Mouse (Mus musculus) stomach, postnatal 0 days (tissue): Measurements from ENCODE around the gene Olfr148. TPM values are rescaled to one million over a fixed set of nuclear protein-coding genes. Genes with fewer than 3 reads are reported as not detected.

Source experiments
- ATAC-seq: fragments of 200-750 bp; cut with Nextera tagmentation; 2 replicates; pipeline ENCODE4 v1.8.0; 2017; ENCODE audit not compliant: low FRiP score, low TSS enrichment
- DNase-seq: peaks from one replicate; pipeline ENCODE4 v3.0.0-alpha.2; 2016; ENCODE audit warnings: low spot score
- H3K27ac ChIP-seq: fragments of 300-500 bp; sonication (generic); replicated peaks from 2 replicates; pipeline ENCODE4 v1.5.1; 2014; ENCODE audit warnings: mild to moderate bottlenecking, control low read depth
- H3K27me3 ChIP-seq: fragments of 300-500 bp; sonication (generic); 2 replicates; pipeline ENCODE4 v1.6.1; 2014; ENCODE audit warnings: low read length; ENCODE audit not compliant: control insufficient read depth, insufficient read depth
- H3K36me3 ChIP-seq: fragments of 300-500 bp; sonication (generic); 2 replicates; pipeline ENCODE4 v1.6.1; 2014; ENCODE audit warnings: low read length, mixed read lengths; ENCODE audit not compliant: control insufficient read depth, insufficient read depth
- H3K4me1 ChIP-seq: fragments of 300-500 bp; sonication (generic); replicated peaks from 2 replicates; pipeline ENCODE4 v1.6.1; 2014; ENCODE audit warnings: antibody characterized with exemption; ENCODE audit not compliant: control insufficient read depth, insufficient read depth
- H3K4me2 ChIP-seq: fragments of 300-500 bp; sonication (generic); replicated peaks from 2 replicates; pipeline ENCODE4 v1.6.1; 2014; ENCODE audit warnings: low read depth, mild to moderate bottlenecking, control low read depth, moderate library complexity
- H3K4me3 ChIP-seq: fragments of 300-500 bp; sonication (generic); 2 replicates; pipeline ENCODE4 v1.5.1; 2014; ENCODE audit warnings: low read depth, low read length, control low read depth
- H3K9ac ChIP-seq: fragments of 300-500 bp; sonication (generic); 2 replicates; pipeline ENCODE4 v1.6.1; 2014; ENCODE audit warnings: mild to moderate bottlenecking, low read length, control low read depth, mixed read lengths
- H3K9me3 ChIP-seq: fragments of 300-500 bp; sonication (generic); 2 replicates; pipeline ENCODE4 v1.6.1; 2016; ENCODE audit warnings: low read length; ENCODE audit not compliant: control insufficient read depth
- CTCF ChIP-seq: IDR thresholded peaks from 2 replicates; pipeline ENCODE4 v1.5.1; 2016; ENCODE audit warnings: antibody characterized with exemption, low read depth, mild to moderate bottlenecking, moderate library complexity
- EP300 ChIP-seq: optimal IDR thresholded peaks from 2 replicates; pipeline ENCODE3; 2016; ENCODE audit warnings: antibody characterized with exemption
- WGBS: fragments of 180-500 bp; shearing (Covaris S2); extraction: QIAGEN DNeasy Blood & Tissue Kit; methylation state at CpG from one replicate; pipeline ENCODE4 v1.1.7; 2014; 5-methylcytosine and 5-hydroxymethylcytosine counted together
- polyA plus RNA-seq: library from polyadenylated mRNA; unstranded; fragments of >200 nt; fragmentation: Nextera tagmentation; extraction: Ambion mirVana; gene quantifications from 2 replicates; pipeline ENCODE4 v1.2.1, GENCODE M21; 2015

Gene Olfr148
- polyA plus RNA-seq, 1 experiment from 2014 or later: not detected

DNA sequence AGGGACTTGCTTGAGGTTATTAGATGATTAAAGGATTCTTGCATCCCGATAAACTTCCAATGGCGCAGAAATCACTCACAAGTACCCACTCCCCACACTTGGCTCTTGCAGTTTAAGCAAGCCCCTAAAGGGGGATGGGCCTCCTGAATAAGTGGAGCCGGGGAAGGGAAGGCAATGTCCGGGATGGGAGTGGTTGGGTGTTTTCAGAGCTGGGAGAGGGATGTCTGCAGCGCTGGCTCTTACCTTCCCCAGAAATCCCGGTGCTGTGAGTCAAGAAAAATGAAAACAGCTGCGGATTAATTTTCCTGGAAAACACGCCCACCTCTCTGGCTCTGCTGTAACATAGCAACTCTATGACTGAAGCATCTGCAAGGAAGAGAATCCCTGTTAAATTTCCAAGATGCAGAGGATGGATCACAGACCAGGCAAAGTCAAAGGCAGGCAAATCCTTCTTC is 6.4 kb upstream of the Olfr148 start, which contains the start of gene AW551984:
Gene AW551984 (minus strand): TSS at position 405 of the 455 bp plus-strand sequence.
- no peaks in the 10 kb centered on the region for H3K36me3 ChIP-seq
- 0% methylated on average over 8 of the region's 8 CpGs for WGBS
- no peaks in the 10 kb centered on the region for H3K4me1 ChIP-seq
- ATAC-seq: peak; percentile 65; the same call in 1 of the 2 replicates
- 0 out of 2 replicates have a peak within 1 kb of the TSS, but pooled peaks have one; percentile 18 for H3K9ac ChIP-seq
- H3K27me3 ChIP-seq: no peaks in the 10 kb centered on the region
- no peaks in the 10 kb centered on the region for H3K9me3 ChIP-seq
- no peak for TF ChIP-seq EP300
- no peak for TF ChIP-seq CTCF
- H3K27ac ChIP-seq: no peak within 1 kb of the TSS
- peak; percentile 23 for DNase-seq
- peak within 1 kb of the TSS; percentile 34 for H3K4me3 ChIP-seq
- peak within 1 kb of the TSS; percentile 62 for H3K4me2 ChIP-seq

GRCm38 (mm10) chr9:39608497-39608896 is 2.0 kb upstream of the Olfr148 start:
- no peak overlapping the region for H3K4me3 ChIP-seq
- no peak overlapping the region for H3K9ac ChIP-seq
- H3K27ac ChIP-seq: no peak overlapping the region
- DNase-seq (no peak), ATAC-seq (no peak)
- H3K36me3 ChIP-seq: no peaks in the 10 kb centered on the region
- H3K4me1 ChIP-seq: no peaks in the 10 kb centered on the region
- TF ChIP-seq EP300 (no peak), CTCF (no peak)
- H3K9me3 ChIP-seq: no peaks in the 10 kb centered on the region
- H3K27me3 ChIP-seq: no peaks in the 10 kb centered on the region
- no peak overlapping the region for H3K4me2 ChIP-seq

- Histone ChIP-seq H3K4me3 (no peak overlapping the region), H3K9me3 (no peaks in the 10 kb centered on the region), H3K4me2 (no peak overlapping the region), H3K27ac (no peak overlapping the region), H3K27me3 (no peaks in the 10 kb centered on the region), H3K9ac (no peak overlapping the region), H3K4me1 (no peaks in the 10 kb centered on the region), H3K36me3 (no peaks in the 10 kb centered on the region)
- ATAC-seq (no peak), DNase-seq (no peak)
- WGBS: 58% methylated on average over 1 of the region's 1 CpGs
- TF ChIP-seq CTCF: peak; percentile 71
- TF ChIP-seq EP300: no peak
Observed at GRCm38 (mm10) chr9:39611953-39612352, 1.5 kb downstream of the Olfr148 start.

DNA sequence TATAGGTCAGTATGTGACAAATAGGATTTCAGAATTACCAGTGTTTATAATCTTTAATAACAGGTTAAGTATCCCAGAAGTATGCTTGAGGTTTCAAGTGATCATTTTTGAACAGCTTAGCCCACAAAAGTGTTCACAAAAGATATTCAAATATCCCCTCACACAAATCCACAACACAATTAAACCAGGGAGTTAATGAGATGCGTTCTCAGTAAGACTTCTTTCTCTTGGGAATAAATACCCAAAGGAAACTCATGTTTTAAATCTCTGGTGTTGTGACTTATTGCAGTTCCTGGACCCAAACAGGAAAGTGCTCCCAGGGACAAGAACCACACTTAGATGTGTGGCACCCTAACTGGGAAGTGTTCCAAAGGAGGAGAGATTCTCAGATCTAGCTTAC is 10.6 kb downstream of the Olfr148 start, which contains the start of gene Olfr960:
Gene Olfr960 (plus strand): TSS at position 301 of the 400 bp plus-strand sequence.
- DNase-seq (no peak), ATAC-seq (no peak)
- Histone ChIP-seq H3K9ac (no peak within 1 kb of the TSS), H3K9me3 (no peaks in the 10 kb centered on the region), H3K27me3 (no peaks in the 10 kb centered on the region), H3K4me1 (no peaks in the 10 kb centered on the region), H3K36me3 (no peaks in the 10 kb centered on the region), H3K27ac (no peak within 1 kb of the TSS), H3K4me3 (no peak within 1 kb of the TSS), H3K4me2 (no peak within 1 kb of the TSS)
- TF ChIP-seq EP300 (no peak), CTCF (no peak)
- 70% methylated on average over 1 of the region's 1 CpGs for WGBS

DNA sequence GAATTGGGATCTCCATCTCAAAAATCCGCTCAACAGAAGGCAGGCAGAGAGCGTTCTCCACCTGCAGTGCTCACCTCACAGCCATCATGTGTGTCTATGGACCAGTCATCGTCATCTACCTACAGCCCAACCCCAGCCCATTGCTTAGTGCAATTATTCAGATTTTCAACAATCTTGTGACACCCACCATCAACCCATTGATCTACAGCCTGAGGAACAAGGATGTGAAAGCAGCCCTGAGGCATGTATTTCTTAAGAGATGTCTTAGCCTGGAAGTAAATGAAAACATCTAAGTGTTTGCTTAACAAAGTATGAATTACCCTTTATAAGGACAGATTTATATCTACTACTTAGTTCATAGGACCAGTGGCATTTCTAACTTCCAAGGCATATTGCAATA is 13.3 kb downstream of the Olfr148 start:
- no peak overlapping the region for H3K9ac ChIP-seq
- ATAC-seq: no peak
- no peak overlapping the region for H3K27ac ChIP-seq
- 87% methylated on average over 3 of the region's 3 CpGs for WGBS
- no peaks in the 10 kb centered on the region for H3K9me3 ChIP-seq
- no peak overlapping the region for H3K4me2 ChIP-seq
- H3K36me3 ChIP-seq: no peaks in the 10 kb centered on the region
- TF ChIP-seq CTCF: no peak
- no peak for TF ChIP-seq EP300
- no peaks in the 10 kb centered on the region for H3K4me1 ChIP-seq
- no peak for DNase-seq
- H3K27me3 ChIP-seq: no peaks in the 10 kb centered on the region
- no peak overlapping the region for H3K4me3 ChIP-seq

DNA sequence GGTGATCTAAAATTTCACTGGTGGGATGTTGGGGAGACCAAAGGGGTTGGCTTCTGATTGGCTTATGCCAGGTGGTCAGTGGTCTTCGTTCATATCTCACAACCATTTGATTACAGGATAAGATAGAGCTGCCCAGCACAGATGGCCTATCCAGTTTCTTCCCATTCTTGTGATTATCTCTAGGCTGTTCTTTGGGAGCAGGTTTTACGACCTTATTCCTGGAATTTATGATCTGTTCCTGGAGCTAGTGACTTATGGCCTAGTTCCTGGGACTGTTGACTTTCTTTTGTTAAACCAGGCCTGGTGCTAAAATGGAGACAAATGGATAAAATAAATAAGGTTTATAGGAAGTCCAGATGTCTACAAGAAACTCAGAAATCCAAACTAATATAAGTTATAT is 14.3 kb downstream of the Olfr148 start:
- TF ChIP-seq EP300 (no peak), CTCF (no peak)
- H3K27ac ChIP-seq: no peak overlapping the region
- no peaks in the 10 kb centered on the region for H3K9me3 ChIP-seq
- H3K4me2 ChIP-seq: no peak overlapping the region
- ATAC-seq (no peak), DNase-seq (no peak)
- WGBS: 55% methylated on average over 2 of the region's 2 CpGs
- H3K9ac ChIP-seq: no peak overlapping the region
- no peak overlapping the region for H3K4me3 ChIP-seq
- no peaks in the 10 kb centered on the region for H3K4me1 ChIP-seq
- no peaks in the 10 kb centered on the region for H3K36me3 ChIP-seq
- H3K27me3 ChIP-seq: no peaks in the 10 kb centered on the region
